Mouse (Mus musculus): ENCODE data around the gene Rsc1a1.

Gene Rsc1a1

GRCm38 (mm10) chr4:141704625-141705024, 19.2 kb upstream of the Rsc1a1 start:
- DNase-seq (ENCODE audit: low spot score in 2 of 2) = no peak

GRCm38 (mm10) chr4:141694719-141695118, 9.3 kb upstream of the Rsc1a1 start:
- no peak for DNase-seq (ENCODE audit: low spot score in 2 of 2)

GRCm38 (mm10) chr4:141688505-141688904, 3.1 kb upstream of the Rsc1a1 start:
- DNase-seq (ENCODE audit: low spot score in 2 of 2) = no peak

- no peak for DNase-seq (ENCODE audit: low spot score in 2 of 2)
These were observed 1.1 kb upstream of the Rsc1a1 start for GRCm38 (mm10) chr4:141686525-141686924.

GRCm38 (mm10) chr4:141686093-141686492, 694 bp upstream of the Rsc1a1 start:
- DNase-seq (ENCODE audit: low spot score in 2 of 2) = no peak

GRCm38 (mm10) chr4:141682706-141683230, 2.6 kb downstream of the Rsc1a1 start:
- no peak for DNase-seq (ENCODE audit: low spot score in 2 of 2)

GRCm38 (mm10) chr4:141681767-141682166, 3.6 kb downstream of the Rsc1a1 start:
- DNase-seq (ENCODE audit: low spot score in 2 of 2) = no peak

- DNase-seq (ENCODE audit: low spot score in 2 of 2) = no peak
These were observed 4.5 kb downstream of the Rsc1a1 start for GRCm38 (mm10) chr4:141680892-141681291.

GRCm38 (mm10) chr4:141679016-141679415, 6.4 kb downstream of the Rsc1a1 start:
- DNase-seq (ENCODE audit: low spot score in 2 of 2) = no peak

GRCm38 (mm10) chr4:141676462-141676979, 8.9 kb downstream of the Rsc1a1 start:
- DNase-seq (ENCODE audit: low spot score in 2 of 2) = no peak

- DNase-seq (ENCODE audit: low spot score in 2 of 2) = peak in 1 of 2 experiments; percentile 14
These were observed 13.1 kb downstream of the Rsc1a1 start for GRCm38 (mm10) chr4:141672325-141672724.

- no peak for DNase-seq (ENCODE audit: low spot score in 2 of 2)
These were observed 14.0 kb downstream of the Rsc1a1 start for GRCm38 (mm10) chr4:141671389-141671788.

- DNase-seq (ENCODE audit: low spot score in 2 of 2) = peak in 1 of 2 experiments; percentile 35
These were observed 15.3 kb downstream of the Rsc1a1 start for GRCm38 (mm10) chr4:141669898-141670712.

GRCm38 (mm10) chr4:141664799-141665198, 20.6 kb downstream of the Rsc1a1 start, which contains the start of gene Plekhm2:
Gene Plekhm2, minus strand, starts transcription at chr4:141664899.
- DNase-seq (ENCODE audit: low spot score in 2 of 2) = no peak

GRCm38 (mm10) chr4:141664011-141664745, 21.2 kb downstream of the Rsc1a1 start:
- peak; percentile 66 to 73 for DNase-seq (ENCODE audit: low spot score in 2 of 2)

GRCm38 (mm10) chr4:141663122-141663931, 22.1 kb downstream of the Rsc1a1 start:
- no peak for DNase-seq (ENCODE audit: low spot score in 2 of 2)

GRCm38 (mm10) chr4:141660884-141661283, 24.5 kb downstream of the Rsc1a1 start:
- DNase-seq (ENCODE audit: low spot score in 2 of 2) = no peak

GRCm38 (mm10) chr4:141659739-141660138, 25.7 kb downstream of the Rsc1a1 start:
- DNase-seq (ENCODE audit: low spot score in 2 of 2) = no peak

GRCm38 (mm10) chr4:141658846-141659484, 26.4 kb downstream of the Rsc1a1 start:
- no peak for DNase-seq (ENCODE audit: low spot score in 2 of 2)

GRCm38 (mm10) chr4:141656932-141657331, 28.5 kb downstream of the Rsc1a1 start:
- DNase-seq (ENCODE audit: low spot score in 2 of 2) = no peak
